7 mouse cellular contexts compared by ENCODE assay signal in the genomic region with DNA sequence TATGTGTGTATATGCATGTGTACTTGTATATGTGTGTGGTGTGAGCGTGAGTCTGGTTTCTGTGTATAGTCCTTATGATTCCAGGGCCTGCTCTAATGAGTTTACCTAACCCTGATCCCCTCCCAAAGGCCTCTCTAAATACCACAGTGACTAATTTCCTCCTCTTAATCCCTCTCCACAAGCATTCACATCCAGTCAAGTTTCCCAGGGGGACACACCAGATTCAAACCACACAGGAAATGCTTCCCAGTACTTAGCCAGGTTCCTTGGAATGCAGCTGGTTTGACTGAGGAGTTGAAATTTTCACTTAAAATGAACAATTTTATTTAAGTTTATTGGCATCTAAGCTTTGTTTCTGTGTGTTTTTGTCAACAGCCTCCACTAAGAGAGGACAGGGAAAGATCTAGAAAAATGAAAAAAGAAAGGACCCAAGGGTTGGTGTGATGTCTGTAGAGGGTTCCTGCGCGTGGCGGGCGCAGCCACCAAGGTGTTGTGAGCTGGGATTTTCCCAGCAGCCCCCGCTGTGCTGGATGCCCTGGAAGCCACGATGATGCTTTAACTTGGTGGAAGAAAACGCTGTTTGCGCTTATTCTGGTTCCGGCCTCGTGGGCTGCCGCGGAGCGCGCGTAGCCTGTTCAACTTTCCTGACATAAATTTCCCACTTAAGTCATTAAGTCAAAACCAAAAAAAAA. TPM values are rescaled to one million over a fixed set of nuclear protein-coding genes. Genes with fewer than 3 reads are reported as not detected.
A peak's percentile ranks its signal among the peaks of the same experiment; 100 is the strongest.
DNase-seq lines count a peak whose midpoint lies in the region; ATAC-seq and TF ChIP-seq lines count a peak whose summit lies in the region.

No protein-coding gene starts in this region.

- WGBS in spleen, adult 2 months = 9% methylated on average over 16 of the region's 16 CpGs
- 6% methylated on average over 16 of the region's 16 CpGs for WGBS in embryonic facial prominence, embryonic 12.5 days
- 9% methylated on average over 16 of the region's 16 CpGs for WGBS in hindbrain, postnatal 0 days
- 7% methylated on average over 16 of the region's 16 CpGs for WGBS in midbrain, postnatal 0 days

- peak overlapping the region; percentile 77 for H3K27ac ChIP-seq in spleen, adult 2 months (ENCODE audit: insufficient read depth, low read length)
- H3K27ac ChIP-seq in embryonic facial prominence, embryonic 12.5 days = no peak overlapping the region
- H3K27ac ChIP-seq in hindbrain, postnatal 0 days = no peak overlapping the region
- no peak overlapping the region for H3K27ac ChIP-seq in midbrain, postnatal 0 days (ENCODE audit: low read depth, low read length)

- peak overlapping the region; percentile 60; the same call in 1 of the 2 replicates for H3K4me3 ChIP-seq in spleen, adult 2 months (ENCODE audit: extremely low read depth, insufficient read depth, insufficient read length)
- H3K4me3 ChIP-seq in embryonic facial prominence, embryonic 12.5 days = peak overlapping the region; percentile 33
- peak overlapping the region; percentile 26 for H3K4me3 ChIP-seq in hindbrain, postnatal 0 days (ENCODE audit: low read length)
- peak overlapping the region; percentile 39 for H3K4me3 ChIP-seq in midbrain, postnatal 0 days (ENCODE audit: low read depth, low read length)

- ATAC-seq in embryonic facial prominence, embryonic 12.5 days (ENCODE audit: insufficient number of reproducible peaks, insufficient read depth, low FRiP score, low TSS enrichment) = no peak
- no peak for ATAC-seq in hindbrain, postnatal 0 days
- no peak for ATAC-seq in midbrain, postnatal 0 days (ENCODE audit: low FRiP score)

- no peaks in the 10 kb centered on the region for H3K9me3 ChIP-seq in embryonic facial prominence, embryonic 12.5 days
- H3K9me3 ChIP-seq in hindbrain, postnatal 0 days (ENCODE audit: low read length) = no peaks in the 10 kb centered on the region
- no peaks in the 10 kb centered on the region for H3K9me3 ChIP-seq in midbrain, postnatal 0 days (ENCODE audit: low read length)

- no peak for DNase-seq in spleen, adult 2 months (ENCODE audit: low read depth in 1 of 2, low spot score in 2 of 2)
- DNase-seq in spleen, postnatal 14 days (ENCODE audit: low spot score in 2 of 2) = no peak
- DNase-seq in hindbrain, postnatal 0 days (ENCODE audit: low spot score) = no peak
- DNase-seq in midbrain, postnatal 0 days (ENCODE audit: low spot score) = no peak
- no peak for DNase-seq in cerebellum, adult 9-11 months
- no peak for DNase-seq in gastrocnemius, postnatal 10 days

- H3K36me3 ChIP-seq in spleen, adult 2 months (ENCODE audit: control insufficient read depth, insufficient read depth, low read length) = peaks cover 16% of the 10 kb centered on the region
- H3K36me3 ChIP-seq in embryonic facial prominence, embryonic 12.5 days = 0 out of 2 replicates have a peak, but pooled peaks cover 3% of the 10 kb centered on the region
- H3K36me3 ChIP-seq in hindbrain, postnatal 0 days (ENCODE audit: insufficient read depth, low read length) = no peaks in the 10 kb centered on the region
- H3K36me3 ChIP-seq in midbrain, postnatal 0 days (ENCODE audit: insufficient read depth, low read length) = no peaks in the 10 kb centered on the region

- H3K4me2 ChIP-seq in embryonic facial prominence, embryonic 12.5 days (replicated peaks) = peak overlapping the region; percentile 80
- H3K4me2 ChIP-seq in hindbrain, postnatal 0 days (ENCODE audit: low read depth, low read length) = peak overlapping the region; percentile 63
- H3K4me2 ChIP-seq in midbrain, postnatal 0 days (ENCODE audit: low read depth, low read length, poor library complexity, severe bottlenecking) = peak overlapping the region; percentile 71

- H3K4me1 ChIP-seq in spleen, adult 2 months (ENCODE audit: control insufficient read depth, insufficient read depth, insufficient read length) = peaks cover 33% of the 10 kb centered on the region; the same call in 1 of the 2 replicates
- peaks cover 11% of the 10 kb centered on the region; the same call in 1 of the 2 replicates for H3K4me1 ChIP-seq in embryonic facial prominence, embryonic 12.5 days
- H3K4me1 ChIP-seq in hindbrain, postnatal 0 days (ENCODE audit: insufficient read depth, low read length) = peaks cover 8% of the 10 kb centered on the region; the same call in 1 of the 2 replicates
- no peaks in the 10 kb centered on the region for H3K4me1 ChIP-seq in midbrain, postnatal 0 days (ENCODE audit: insufficient read depth, low read length)

- peak overlapping the region; percentile 49 for H3K9ac ChIP-seq in embryonic facial prominence, embryonic 12.5 days
- H3K9ac ChIP-seq in hindbrain, postnatal 0 days (replicated peaks; ENCODE audit: low read length) = no peak overlapping the region
- peak overlapping the region; percentile 37 for H3K9ac ChIP-seq in midbrain, postnatal 0 days (replicated peaks; ENCODE audit: low read length, poor library complexity, severe bottlenecking)

- H3K27me3 ChIP-seq in spleen, adult 2 months (ENCODE audit: control insufficient read depth, insufficient read depth, low read length) = no peaks in the 10 kb centered on the region
- H3K27me3 ChIP-seq in embryonic facial prominence, embryonic 12.5 days = no peaks in the 10 kb centered on the region
- H3K27me3 ChIP-seq in hindbrain, postnatal 0 days (ENCODE audit: insufficient read depth, low read length) = no peaks in the 10 kb centered on the region
- H3K27me3 ChIP-seq in midbrain, postnatal 0 days (ENCODE audit: insufficient read depth, low read length) = no peaks in the 10 kb centered on the region

- no peak for TF ChIP-seq CTCF in spleen, adult 2 months (IDR thresholded peaks at IDR 0.05; ENCODE audit: extremely low read depth, insufficient read depth, insufficient read length, insufficient replicate concordance)
- TF ChIP-seq CTCF in hindbrain, postnatal 0 days (IDR thresholded peaks at IDR 0.05; ENCODE audit: low read depth) = no peak
- no peak for TF ChIP-seq CTCF in midbrain, postnatal 0 days (IDR thresholded peaks at IDR 0.05)

- no peak; the same call in 1 of the 2 replicates for TF ChIP-seq POLR2A in spleen, adult 2 months (IDR thresholded peaks at IDR 0.05; ENCODE audit: low read depth, low read length)

RNA-seq across cellular contexts. Expression of a gene that starts 22.5 kb away (rescaled TPM):
- polyA plus RNA-seq in spleen, adult 2 months (2012; rRNA removed) = 138 and 180 TPM in 2 replicates
- polyA plus RNA-seq in embryonic facial prominence, embryonic 12.5 days (2016; fragmentation: Nextera tagmentation; extraction: Ambion mirVana) = 0.09 and 0.17 TPM in 2 replicates
- total RNA-seq in hindbrain, postnatal 0 days (2014; rRNA removed) = 0.52 TPM in 1 of 2 replicates, not detected in the other
- 0.29 and 0.40 TPM in 2 replicates for polyA plus RNA-seq in hindbrain, postnatal 0 days (2015; fragmentation: Nextera tagmentation; extraction: Ambion mirVana)
- 0.44 and 0.61 TPM in 2 replicates for total RNA-seq in midbrain, postnatal 0 days (2014; rRNA removed)
- polyA plus RNA-seq in midbrain, postnatal 0 days (2015; fragmentation: Nextera tagmentation; extraction: Ambion mirVana) = 0.21 and 0.44 TPM in 2 replicates
- under 1 TPM; 0.42 to 0.70 TPM for total RNA-seq in gastrocnemius, postnatal 10 days (2021)

RNA-seq across cellular contexts. Expression of a gene that starts 28.9 kb away (rescaled TPM):
- polyA plus RNA-seq in spleen, adult 2 months (2012; rRNA removed) = 83.4 and 91.5 TPM in 2 replicates
- polyA plus RNA-seq in embryonic facial prominence, embryonic 12.5 days (2016; fragmentation: Nextera tagmentation; extraction: Ambion mirVana) = 5.3 and 6.3 TPM in 2 replicates
- total RNA-seq in hindbrain, postnatal 0 days (2014; rRNA removed) = 13.3 and 14.3 TPM in 2 replicates
- polyA plus RNA-seq in hindbrain, postnatal 0 days (2015; fragmentation: Nextera tagmentation; extraction: Ambion mirVana) = 4.5 and 5.0 TPM in 2 replicates
- 11.0 and 12.9 TPM in 2 replicates for total RNA-seq in midbrain, postnatal 0 days (2014; rRNA removed)
- 5.4 and 6.7 TPM in 2 replicates for polyA plus RNA-seq in midbrain, postnatal 0 days (2015; fragmentation: Nextera tagmentation; extraction: Ambion mirVana)
- 10 to 100 TPM in 1 of 2 experiments, 1 to 10 TPM in 1; 9.4 to 11.8 TPM for total RNA-seq in gastrocnemius, postnatal 10 days (2021)

Comparison
In these comparisons a context has a peak if more than half of its experiments do, and no peak if none do; other contexts are left out.
1. RNA of a gene that starts 22.5 kb away (polyA plus RNA-seq): 138 to 180 TPM in spleen, adult 2 months; 0.29 to 0.40 TPM in hindbrain, postnatal 0 days, 0.21 to 0.44 TPM in midbrain, postnatal 0 days and 0.09 to 0.17 TPM in embryonic facial prominence, embryonic 12.5 days; every median in the first group is over 10 times any median in the second.
2. RNA of a gene that starts 28.9 kb away (polyA plus RNA-seq): 83.4 to 91.5 TPM in spleen, adult 2 months; 5.3 to 6.3 TPM in embryonic facial prominence, embryonic 12.5 days, 5.4 to 6.7 TPM in midbrain, postnatal 0 days and 4.5 to 5.0 TPM in hindbrain, postnatal 0 days; every median in the first group is over 10 times any median in the second.
3. Peak in every context shown above with its lines, with median percentiles within 50 percentile points of each other: H3K4me3 ChIP-seq and H3K4me2 ChIP-seq.